Mouse (Mus musculus): ENCODE results near the gene Gm45716.

DNA sequence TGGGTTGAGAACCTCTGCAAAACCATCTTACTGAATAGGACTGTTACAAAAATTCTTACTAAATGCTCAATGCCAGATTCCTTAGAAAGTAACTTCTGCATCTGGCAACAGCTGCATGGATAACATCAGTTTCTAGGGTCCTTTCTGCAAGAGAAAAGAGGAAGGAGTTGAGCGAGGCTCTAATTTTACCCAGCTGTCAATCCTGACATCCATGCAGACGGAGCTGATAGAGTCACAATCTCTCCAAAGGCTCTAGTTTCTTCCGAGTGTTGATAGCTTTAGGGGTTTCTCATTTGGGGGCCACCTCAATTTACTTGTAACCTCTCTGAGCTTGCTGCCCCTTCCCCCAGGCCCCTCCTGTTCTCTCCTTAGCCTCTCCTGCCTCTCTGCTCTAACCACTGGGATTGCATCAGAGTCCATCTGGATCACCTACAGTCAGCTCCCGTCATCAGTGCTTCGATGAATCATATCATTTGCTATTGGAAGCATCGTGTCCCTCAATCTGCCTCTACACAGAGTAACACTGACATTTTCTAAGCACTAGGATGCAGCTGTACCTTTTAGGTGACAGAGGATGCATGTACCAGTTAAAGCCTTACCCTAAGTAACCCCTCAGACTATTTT, 32.7 kb downstream of the Gm45716 start:
- no peak for TF ChIP-seq POLR2A (IDR thresholded peaks at IDR 0.05; ENCODE audit: low read depth, low read length)
- TF ChIP-seq CTCF (IDR thresholded peaks at IDR 0.05; ENCODE audit: extremely low read depth, insufficient read depth, insufficient read length, insufficient replicate concordance): no peak

Measured in spleen, adult 2 months (tissue).